Mouse (Mus musculus): ENCODE measurements at regions not wholly inside any gene's neighbourhood (a gene's known extent, or its start where the extent isn't known, plus 50 kb on each side); places are given as distances from the start of the nearest gene placed in this dataset.

GRCm38 (mm10) chr16:21274012-21274528 is 69.5 kb downstream of the Ephb3 start:
- DNase-seq, result no peak

GRCm38 (mm10) chr16:21277789-21278342 is 73.3 kb downstream of the Ephb3 start:
- DNase-seq, result no peak

- no peak for DNase-seq
Measured at GRCm38 (mm10) chr16:21278387-21278786, 73.8 kb downstream of the Ephb3 start.

DNA sequence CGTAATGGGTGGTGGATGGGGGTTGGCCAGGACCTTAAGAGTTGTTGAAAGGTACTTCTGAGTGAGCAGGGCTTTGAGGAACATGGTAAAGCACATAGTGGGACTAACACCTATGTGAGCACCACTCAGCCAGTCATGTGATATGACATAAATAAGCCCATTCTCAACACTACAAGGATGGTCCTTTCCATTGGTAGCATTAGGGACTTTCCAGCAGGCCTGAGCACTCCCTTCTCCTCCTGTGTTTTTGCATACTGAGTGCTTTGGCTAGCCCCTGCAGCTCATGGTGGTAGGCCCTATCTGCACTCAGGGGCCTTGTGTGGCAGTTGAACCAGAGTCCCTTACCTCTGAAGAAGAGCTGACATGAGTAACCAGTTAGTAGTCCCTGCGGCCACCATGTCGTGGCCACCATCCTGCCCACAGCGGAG is 75.7 kb downstream of the Ephb3 start:
- no peak for DNase-seq

GRCm38 (mm10) chr16:21281958-21282730 is 77.6 kb downstream of the Ephb3 start:
- no peak for DNase-seq

DNA sequence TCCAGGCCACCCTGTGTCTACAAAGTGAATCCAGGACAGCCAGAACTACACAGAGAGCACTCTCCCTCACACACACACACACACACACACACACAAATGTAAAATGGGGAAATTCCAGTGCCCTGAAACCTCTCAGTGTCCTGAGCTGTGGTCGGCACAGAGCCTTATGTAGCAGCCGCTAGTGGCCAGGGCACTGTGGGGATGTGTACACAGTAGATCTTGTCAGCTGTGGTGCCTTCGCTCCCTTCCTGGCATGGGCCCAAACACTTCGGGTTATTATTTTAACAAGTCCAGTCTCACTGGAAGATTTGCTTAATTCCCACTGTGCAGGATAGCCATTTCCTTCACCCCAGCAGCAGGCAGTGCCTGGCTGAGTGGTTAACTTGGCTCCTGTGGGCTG is 81.5 kb downstream of the Ephb3 start:
- DNase-seq, result no peak

GRCm38 (mm10) chr16:21289528-21289927 is 85.0 kb downstream of the Ephb3 start:
- no peak for DNase-seq

GRCm38 (mm10) chr16:21293010-21293409 is 88.5 kb downstream of the Ephb3 start:
- no peak for DNase-seq

DNA sequence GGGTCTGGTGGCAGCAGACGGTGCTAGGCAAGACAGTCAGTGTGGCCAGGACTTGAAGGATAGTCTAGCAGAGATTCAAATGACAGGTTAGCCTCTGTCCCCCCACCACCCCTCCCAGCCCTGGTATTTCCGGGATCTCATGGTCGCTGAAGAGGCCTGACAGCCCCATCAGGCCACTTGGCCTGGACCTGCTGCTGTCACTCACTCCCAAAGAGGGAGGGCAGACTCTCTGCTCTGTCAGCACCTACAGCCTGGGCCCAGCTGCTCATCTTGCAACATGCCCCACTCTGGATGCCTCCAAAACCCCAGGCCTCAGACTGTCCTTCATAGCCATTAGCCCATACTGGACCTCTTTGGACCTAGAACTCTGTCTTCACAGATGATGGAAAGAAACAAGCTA is 89.0 kb downstream of the Ephb3 start:
- no peak for DNase-seq

DNA sequence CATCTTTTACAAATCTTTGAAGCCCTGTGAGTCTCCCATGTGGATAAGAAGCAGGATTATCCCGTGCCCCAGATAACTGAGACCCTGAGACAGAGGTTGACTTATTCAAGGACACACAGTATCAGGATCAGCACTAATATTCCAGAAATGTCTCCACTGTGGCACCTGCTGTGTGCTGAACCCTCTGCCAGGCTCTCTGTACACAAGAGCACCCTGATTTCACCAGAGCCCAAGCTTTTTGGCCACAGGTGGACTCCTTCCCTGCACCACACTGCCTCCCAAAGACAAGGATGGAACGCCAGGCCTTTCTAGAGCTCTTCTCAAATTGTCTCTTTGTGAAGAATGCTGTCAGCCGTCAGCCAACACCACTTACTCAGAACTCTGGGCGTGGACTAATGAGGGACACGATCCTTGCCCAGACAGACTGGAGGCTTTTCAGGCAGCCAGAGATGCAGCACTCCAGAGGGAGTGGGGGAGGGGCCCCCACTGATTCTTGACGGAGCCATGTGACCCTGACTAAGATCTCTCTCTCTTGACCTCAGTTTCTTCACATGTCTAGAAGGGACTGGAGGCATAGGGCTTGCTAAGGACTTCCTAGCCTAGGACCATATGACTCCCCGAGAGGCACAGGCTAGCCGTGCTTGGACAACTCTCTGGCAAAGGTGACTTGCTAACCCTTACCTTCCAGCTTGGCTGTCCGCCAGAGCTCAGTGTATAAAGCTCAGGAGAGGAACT is 90.3 kb downstream of the Ephb3 start:
- no peak for DNase-seq

DNA sequence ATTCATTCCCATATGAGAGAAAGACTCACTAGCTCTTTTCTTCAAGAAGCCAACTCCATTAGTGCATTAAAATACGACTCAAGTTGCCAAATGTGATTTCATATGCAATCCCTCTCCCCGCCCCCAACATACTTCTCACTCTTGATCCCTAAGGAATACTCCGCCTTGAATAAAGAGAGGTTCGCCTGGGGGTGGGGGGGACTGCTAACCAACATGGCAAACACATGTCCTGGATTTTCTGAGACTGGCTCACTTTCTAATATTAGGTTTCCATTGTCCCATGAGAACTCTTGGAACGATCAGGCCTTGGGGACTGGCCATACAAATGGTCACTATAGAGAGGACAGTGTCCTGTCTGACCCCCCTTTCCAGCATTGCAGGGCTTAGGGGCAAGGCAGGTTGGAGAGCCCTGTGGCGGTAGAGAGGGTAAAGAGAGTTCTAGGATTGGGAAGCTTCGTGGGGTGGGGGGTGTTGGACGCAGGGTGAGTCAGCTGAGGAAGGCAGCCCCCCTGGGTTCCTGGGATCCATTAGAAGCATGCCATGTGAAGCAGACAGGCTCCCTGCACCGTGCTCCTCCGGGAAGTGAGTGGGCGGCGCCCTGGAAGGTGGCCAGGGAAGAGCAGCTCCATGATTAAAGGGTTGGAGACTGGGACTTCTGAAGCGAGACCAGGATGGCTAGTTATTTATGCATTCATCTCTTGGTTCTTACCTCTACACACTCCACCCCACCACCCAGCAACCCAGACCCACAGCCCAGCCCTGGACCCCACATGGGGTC is 91.6 kb downstream of the Ephb3 start:
- peak; percentile 13 for DNase-seq

DNA sequence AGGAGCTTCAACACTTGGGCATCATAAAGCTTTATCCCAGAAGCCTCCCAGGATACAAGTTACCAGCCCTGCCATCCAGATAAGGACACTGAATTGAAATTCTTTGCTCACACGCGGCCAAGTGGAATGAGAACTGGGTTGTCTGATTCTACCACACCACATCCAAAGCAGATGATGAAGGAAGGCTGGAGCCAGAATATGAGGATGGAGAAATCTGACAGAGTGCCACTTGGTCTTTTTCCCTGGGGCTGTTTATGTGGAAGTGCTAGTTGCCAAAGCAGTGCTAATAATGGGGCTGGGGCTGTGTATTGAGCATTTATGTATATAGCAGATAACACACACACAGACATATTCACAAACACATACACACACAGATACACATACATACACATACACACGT is 92.2 kb downstream of the Ephb3 start:
- DNase-seq, result no peak

GRCm38 (mm10) chr16:21298866-21299265 is 94.3 kb downstream of the Ephb3 start:
- no peak for DNase-seq

DNA sequence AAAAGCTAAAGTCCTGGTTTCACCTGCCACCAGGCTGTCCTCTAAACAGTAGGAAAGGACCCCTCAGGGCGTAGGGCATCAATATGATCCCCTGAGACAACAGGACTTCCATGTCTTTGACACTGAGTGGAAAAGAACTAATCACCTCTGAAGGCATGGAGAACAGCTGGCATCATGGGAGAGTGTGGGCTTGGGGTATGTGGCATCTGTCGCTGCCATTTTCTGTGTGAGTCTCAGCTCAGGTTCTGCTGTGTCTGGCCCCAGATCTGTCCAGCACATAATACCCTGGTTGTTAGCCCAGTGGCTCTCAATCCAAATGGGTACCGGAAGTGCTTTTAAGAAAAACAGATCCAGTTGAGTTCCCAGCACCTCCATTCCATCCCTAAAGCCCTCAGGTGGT is 101.3 kb downstream of the Ephb3 start:
- DNase-seq, result no peak

- DNase-seq, result no peak
Measured at GRCm38 (mm10) chr16:21308513-21308912, 104.0 kb downstream of the Ephb3 start.

GRCm38 (mm10) chr16:21310636-21311615 is 106.4 kb downstream of the Ephb3 start:
- peak; percentile 68 for DNase-seq

DNA sequence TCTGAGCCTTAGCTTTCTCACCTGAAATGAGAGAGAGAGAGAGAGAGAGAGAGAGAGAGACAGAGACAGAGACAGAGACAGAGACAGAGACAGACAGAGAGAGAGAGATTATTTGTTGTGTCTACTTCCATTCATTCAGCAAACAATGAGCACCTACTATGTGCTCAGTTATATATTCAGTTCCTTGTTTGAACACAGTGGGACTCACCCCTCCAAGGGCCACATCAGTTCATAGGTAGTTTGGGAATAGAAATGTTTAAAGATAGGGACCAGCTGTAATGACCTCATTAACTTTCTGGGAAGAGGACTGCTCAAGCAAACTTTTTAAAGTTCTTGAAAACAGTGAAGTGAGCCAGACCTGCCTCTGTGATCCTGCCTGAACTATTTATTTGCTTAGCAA is 107.2 kb downstream of the Ephb3 start:
- DNase-seq, result no peak

DNA sequence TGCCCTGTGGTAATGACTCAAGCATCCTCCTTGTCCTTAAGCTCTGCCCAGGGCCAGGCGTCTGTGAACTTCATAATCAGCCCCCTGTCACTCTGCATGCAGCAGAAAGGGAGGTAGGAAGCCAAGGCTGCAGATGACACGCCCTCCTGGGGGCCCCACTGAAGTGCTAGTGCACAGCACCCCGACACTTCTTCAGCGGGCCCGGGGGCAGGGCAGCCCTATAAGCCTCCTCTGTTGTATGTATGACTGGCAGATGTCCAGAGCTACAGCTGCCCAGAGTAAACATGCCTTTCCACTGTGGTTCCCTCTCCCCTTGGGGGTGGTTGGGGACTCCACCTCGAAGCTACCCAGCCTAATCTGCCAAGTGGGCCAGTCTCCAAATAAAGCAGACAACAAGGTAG is 107.2 kb upstream of the Vps8 start:
- DNase-seq, result no peak

DNA sequence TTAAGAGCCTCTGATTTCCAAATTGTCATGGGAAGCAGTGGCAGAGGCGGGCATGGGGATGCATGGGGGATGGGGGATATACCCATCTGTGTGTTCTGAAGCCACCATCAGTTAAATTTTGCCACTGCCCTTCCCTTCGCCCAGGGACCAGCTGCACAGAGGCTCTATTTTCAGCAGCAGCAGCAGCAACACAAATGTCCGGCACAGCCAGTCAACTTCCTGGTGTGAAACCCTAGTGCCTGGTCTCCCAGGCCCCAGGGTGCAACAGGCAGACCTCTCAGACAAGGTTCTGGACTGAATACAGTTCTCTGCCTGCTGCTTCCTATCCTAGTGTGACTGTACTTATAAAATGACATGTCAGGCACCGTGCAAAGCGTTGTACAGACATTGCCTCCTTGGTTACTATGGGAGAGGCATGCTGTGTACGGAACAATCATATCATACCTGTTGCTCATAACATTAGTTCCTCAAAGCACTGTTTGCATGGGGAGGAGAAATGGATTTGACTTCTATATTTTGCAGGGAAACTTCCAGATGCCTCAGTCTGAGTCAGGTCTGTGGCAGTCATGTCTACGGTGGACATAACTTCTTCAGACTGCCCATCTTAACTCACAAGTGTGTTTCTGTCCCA is 104.8 kb upstream of the Vps8 start:
- DNase-seq, result no peak

GRCm38 (mm10) chr16:21318640-21319365 is 104.1 kb upstream of the Vps8 start:
- no peak for DNase-seq
